22 mouse cellular contexts compared by ENCODE assay signal in genomic region chr8:60661191-60661590, GRCm38 (mm10). TPM values are rescaled to one million over a fixed set of nuclear protein-coding genes. Genes with fewer than 3 reads are reported as not detected.
DNase-seq lines count a peak whose midpoint lies in the region; ATAC-seq lines count a peak whose summit lies in the region.
"Had no signal": no experiment of that assay in that cellular context is flagged by ENCODE, and none has a peak within 500 bp of the region (broad histone marks: within the 10 kb centered on the region; RNA-seq: fewer than 3 reads in every experiment).

No protein-coding gene starts in this region.

- H3K9ac ChIP-seq in lung, embryonic 16.5 days (ENCODE audit: low read length) = no peak overlapping the region
- H3K9ac ChIP-seq in liver, embryonic 11.5 days (ENCODE audit: low read depth, low read length) = no peak overlapping the region
- H3K9ac ChIP-seq: embryonic facial prominence, embryonic 13.5 days; embryonic facial prominence, embryonic 15.5 days; forebrain, embryonic 12.5 days had no signal

- 60% methylated on average over 2 of the region's 2 CpGs for WGBS in lung, embryonic 16.5 days
- WGBS in liver, embryonic 11.5 days = 87% methylated on average over 2 of the region's 2 CpGs

- no peak overlapping the region for H3K27ac ChIP-seq in lung, embryonic 16.5 days (ENCODE audit: low read length)
- no peak overlapping the region for H3K27ac ChIP-seq in liver, embryonic 11.5 days (ENCODE audit: low read depth, low read length)
- H3K27ac ChIP-seq: embryonic facial prominence, embryonic 13.5 days; embryonic facial prominence, embryonic 15.5 days; forebrain, embryonic 10.5 days; forebrain, embryonic 12.5 days had no signal

- no peaks in the 10 kb centered on the region for H3K27me3 ChIP-seq in lung, embryonic 16.5 days (ENCODE audit: control insufficient read depth, insufficient read depth, low read depth, low read length)
- no peaks in the 10 kb centered on the region for H3K27me3 ChIP-seq in liver, embryonic 11.5 days (replicated peaks; ENCODE audit: control insufficient read depth, insufficient read depth, low read length)
- H3K27me3 ChIP-seq: embryonic facial prominence, embryonic 13.5 days; embryonic facial prominence, embryonic 15.5 days; forebrain, embryonic 12.5 days had no signal

- H3K9me3 ChIP-seq in lung, embryonic 16.5 days (ENCODE audit: control insufficient read depth, low read length) = no peaks in the 10 kb centered on the region
- no peaks in the 10 kb centered on the region for H3K9me3 ChIP-seq in liver, embryonic 11.5 days (ENCODE audit: control insufficient read depth, low read length)
- H3K9me3 ChIP-seq: embryonic facial prominence, embryonic 13.5 days; embryonic facial prominence, embryonic 15.5 days; forebrain, embryonic 10.5 days; forebrain, embryonic 12.5 days had no signal

- H3K4me2 ChIP-seq in lung, embryonic 16.5 days (ENCODE audit: low read depth, low read length) = no peak overlapping the region
- H3K4me2 ChIP-seq in liver, embryonic 11.5 days = no peak overlapping the region
- H3K4me2 ChIP-seq: embryonic facial prominence, embryonic 13.5 days; embryonic facial prominence, embryonic 15.5 days; forebrain, embryonic 12.5 days had no signal

- peak; percentile 70 for ATAC-seq in lung, embryonic 16.5 days (ENCODE audit: low read depth)
- ATAC-seq in liver, embryonic 11.5 days (replicated peaks; ENCODE audit: low FRiP score) = no peak
- ATAC-seq: forebrain, embryonic 14.5 days; forebrain, embryonic 16.5 days had no signal

- H3K4me3 ChIP-seq in lung, embryonic 16.5 days (ENCODE audit: low read length) = no peak overlapping the region
- no peak overlapping the region for H3K4me3 ChIP-seq in liver, embryonic 11.5 days (ENCODE audit: low read depth, low read length)
- H3K4me3 ChIP-seq: embryonic facial prominence, embryonic 13.5 days; embryonic facial prominence, embryonic 15.5 days; erythroblast, embryonic 14.5 days; forebrain, embryonic 10.5 days; forebrain, embryonic 12.5 days had no signal

- H3K4me1 ChIP-seq in lung, embryonic 16.5 days (replicated peaks; ENCODE audit: control insufficient read depth, insufficient read depth, low read length) = peaks cover 7% of the 10 kb centered on the region; the same call in 1 of the 2 replicates
- H3K4me1 ChIP-seq in liver, embryonic 11.5 days (replicated peaks; ENCODE audit: control insufficient read depth, insufficient read depth, low read length) = no peaks in the 10 kb centered on the region
- H3K4me1 ChIP-seq: embryonic facial prominence, embryonic 15.5 days had no signal

- no peaks in the 10 kb centered on the region for H3K36me3 ChIP-seq in lung, embryonic 16.5 days (ENCODE audit: control insufficient read depth, insufficient read depth, low read length)
- no peaks in the 10 kb centered on the region for H3K36me3 ChIP-seq in liver, embryonic 11.5 days (ENCODE audit: control insufficient read depth, insufficient read depth, low read length)
- H3K36me3 ChIP-seq: embryonic facial prominence, embryonic 13.5 days; embryonic facial prominence, embryonic 15.5 days; forebrain, embryonic 10.5 days; forebrain, embryonic 12.5 days had no signal

- no peak for DNase-seq in lung, postnatal 10 days
- peak; percentile 41 for DNase-seq in lung, postnatal 25 days (ENCODE audit: low spot score)
- no peak for DNase-seq in lung, postnatal 14 days
- no peak for DNase-seq in liver, embryonic 11.5 days (ENCODE audit: low spot score)
- DNase-seq: adrenal gland, adult 2 months; adrenal gland, postnatal 10 days; adrenal gland, postnatal 25 days; cerebellum, adult 11 months; cerebellum, adult 18-20 months; cerebellum, adult 8-10 months; cerebellum, adult 9-11 months; cerebellum, postnatal 14 days; cerebellum, postnatal 36 days; embryo, embryonic 11 days had no signal

RNA-seq across cellular contexts. Expression of gene Mfap3l, which starts 28.6 kb away (rescaled TPM):
- polyA plus RNA-seq in lung, embryonic 16.5 days (2015; fragmentation: Nextera tagmentation; extraction: Ambion mirVana) = 5.0 and 5.3 TPM in 2 replicates
- 0.57 and 0.71 TPM in 2 replicates for polyA plus RNA-seq in liver, embryonic 11.5 days (2014; fragmentation: Nextera tagmentation; extraction: Ambion mirVana)
- polyA plus RNA-seq: erythroblast, embryonic 14.5 days had no signal
